Mouse (Mus musculus): ENCODE data around the gene Asphd2. TPM values are rescaled to one million over a fixed set of nuclear protein-coding genes. Genes with fewer than 3 reads are reported as not detected.

Gene Asphd2
- polyA plus RNA-seq, 1 experiment from 2014 or later, result 106 TPM

GRCm38 (mm10) chr5:112385973-112386372 is 8.7 kb downstream of the Asphd2 start:
- Histone ChIP-seq H3K4me1 (replicated peaks) (peaks cover 45% of the 10 kb centered on the region), H3K9me3 (no peaks in the 10 kb centered on the region), H3K36me3 (peaks cover 39% of the 10 kb centered on the region), H3K27ac (replicated peaks) (no peak overlapping the region), H3K27me3 (no peaks in the 10 kb centered on the region), H3K4me3 (no peak overlapping the region), H3K9ac (no peak overlapping the region), H3K4me2 (no peak overlapping the region)
- 90% methylated on average over 2 of the region's 2 CpGs for WGBS
- ATAC-seq (ENCODE audit: low FRiP score, low read depth), result no peak

DNA sequence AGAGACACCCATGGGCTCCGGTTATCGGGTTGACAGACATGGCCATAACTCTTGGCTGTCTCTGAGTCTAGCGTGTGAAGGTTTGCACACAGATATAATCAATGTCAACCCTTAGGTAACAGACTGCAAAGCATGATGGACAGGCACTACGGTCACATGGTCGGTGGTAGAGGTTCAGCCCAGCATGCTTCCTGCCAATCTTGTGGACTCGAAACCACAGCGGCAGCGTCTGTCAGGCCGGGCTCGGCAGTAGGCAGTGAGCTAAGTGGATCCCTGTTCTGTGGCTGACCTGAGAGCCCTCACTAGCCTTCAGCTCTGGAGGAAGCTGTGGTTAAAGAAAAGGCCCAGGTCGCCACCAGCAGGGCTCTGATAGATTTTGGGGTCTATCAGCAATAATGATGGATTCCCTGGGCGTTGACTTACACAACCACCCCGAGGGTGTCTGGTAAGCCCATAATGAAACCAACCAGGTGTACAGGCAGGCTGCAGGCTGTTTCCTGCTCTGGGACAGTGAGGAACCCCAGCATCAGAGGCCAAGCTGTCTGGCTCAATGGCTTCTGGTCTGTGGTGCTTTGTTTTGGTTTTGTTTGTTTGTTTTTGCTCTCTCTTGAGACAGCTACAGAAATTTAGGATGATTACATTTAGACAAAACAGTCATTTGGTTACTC is 9.7 kb downstream of the Asphd2 start:
- 92% methylated on average over 13 of the region's 13 CpGs for WGBS
- no peak overlapping the region for H3K27ac ChIP-seq (replicated peaks)
- H3K4me3 ChIP-seq, result no peak overlapping the region
- H3K4me2 ChIP-seq, result no peak overlapping the region
- H3K4me1 ChIP-seq (replicated peaks), result peaks cover 34% of the 10 kb centered on the region
- no peak overlapping the region for H3K9ac ChIP-seq
- no peak for ATAC-seq (ENCODE audit: low FRiP score, low read depth)
- H3K9me3 ChIP-seq, result no peaks in the 10 kb centered on the region
- no peaks in the 10 kb centered on the region for H3K27me3 ChIP-seq
- peaks cover 35% of the 10 kb centered on the region for H3K36me3 ChIP-seq

DNA sequence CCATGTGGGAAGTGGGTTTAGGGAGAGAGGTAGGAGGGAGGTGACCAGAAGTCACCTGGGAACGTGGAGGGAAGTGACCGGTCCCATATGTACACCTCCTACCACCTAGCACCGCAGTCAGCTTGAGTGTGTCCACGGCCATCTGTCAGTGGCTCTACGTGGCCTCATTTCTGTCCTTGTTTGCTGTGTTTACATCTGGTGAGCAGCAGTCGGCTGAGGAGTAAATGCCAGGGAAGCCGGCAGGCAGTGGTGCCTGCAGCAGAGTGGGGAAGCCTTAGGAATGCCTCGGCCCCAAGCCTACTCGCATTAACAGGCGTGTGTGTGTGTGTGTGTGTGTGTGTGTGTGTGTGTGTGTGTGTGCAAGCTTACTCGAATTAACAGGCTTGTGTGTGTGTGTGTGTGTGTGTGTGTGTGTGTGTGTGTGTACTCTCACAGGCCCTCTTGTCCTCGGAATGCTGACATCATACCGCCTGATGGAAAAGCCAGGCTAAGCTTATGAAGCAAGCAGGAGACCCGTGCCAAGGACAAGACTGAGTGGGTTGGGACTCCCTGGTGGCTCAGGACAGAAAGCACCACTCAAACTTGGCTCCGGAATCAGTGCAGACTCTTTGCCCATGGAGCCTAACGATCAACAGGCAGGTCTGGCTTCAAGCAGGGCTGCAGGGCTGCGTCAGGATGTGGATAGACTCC is 11.9 kb downstream of the Asphd2 start:
- H3K4me2 ChIP-seq, result no peak overlapping the region
- no peak overlapping the region for H3K4me3 ChIP-seq
- peak overlapping the region; percentile 65 for H3K27ac ChIP-seq (replicated peaks)
- WGBS, result 50% methylated on average over 17 of the region's 17 CpGs
- peak; percentile 39 for ATAC-seq (ENCODE audit: low FRiP score, low read depth)
- no peak overlapping the region for H3K9ac ChIP-seq
- peaks cover 34% of the 10 kb centered on the region for H3K36me3 ChIP-seq
- H3K27me3 ChIP-seq, result no peaks in the 10 kb centered on the region
- H3K4me1 ChIP-seq (replicated peaks), result peaks cover 18% of the 10 kb centered on the region
- no peaks in the 10 kb centered on the region for H3K9me3 ChIP-seq

- no peaks in the 10 kb centered on the region for H3K9me3 ChIP-seq
- no peak overlapping the region for H3K4me2 ChIP-seq
- 54% methylated on average over 9 of the region's 9 CpGs for WGBS
- ATAC-seq (ENCODE audit: low FRiP score, low read depth), result peak; percentile 25; the same call in 1 of the 2 replicates
- H3K9ac ChIP-seq, result no peak overlapping the region
- no peaks in the 10 kb centered on the region for H3K27me3 ChIP-seq
- H3K36me3 ChIP-seq, result peaks cover 32% of the 10 kb centered on the region
- peaks cover 18% of the 10 kb centered on the region for H3K4me1 ChIP-seq (replicated peaks)
- no peak overlapping the region for H3K4me3 ChIP-seq
- H3K27ac ChIP-seq (replicated peaks), result peak overlapping the region; percentile 65
These were observed 12.6 kb downstream of the Asphd2 start for GRCm38 (mm10) chr5:112382042-112382441.

- Histone ChIP-seq H3K27ac (replicated peaks) (no peak overlapping the region), H3K4me2 (no peak overlapping the region), H3K36me3 (peaks cover 23% of the 10 kb centered on the region), H3K27me3 (no peaks in the 10 kb centered on the region), H3K9ac (no peak overlapping the region), H3K4me3 (no peak overlapping the region), H3K9me3 (no peaks in the 10 kb centered on the region), H3K4me1 (replicated peaks) (peaks cover 18% of the 10 kb centered on the region)
- ATAC-seq (ENCODE audit: low FRiP score, low read depth), result no peak
- WGBS, result 86% methylated on average over 11 of the region's 11 CpGs
These were observed 13.5 kb downstream of the Asphd2 start for GRCm38 (mm10) chr5:112381154-112381553.

GRCm38 (mm10) chr5:112378716-112379115 is 15.9 kb downstream of the Asphd2 start:
- no peaks in the 10 kb centered on the region for H3K27me3 ChIP-seq
- 82% methylated on average over 6 of the region's 6 CpGs for WGBS

GRCm38 (mm10) chr5:112377380-112377779 is 17.3 kb downstream of the Asphd2 start:
- no peak overlapping the region for H3K9ac ChIP-seq
- H3K27ac ChIP-seq (replicated peaks), result no peak overlapping the region
- no peak for ATAC-seq (ENCODE audit: low FRiP score, low read depth)
- H3K27me3 ChIP-seq, result no peaks in the 10 kb centered on the region
- H3K4me3 ChIP-seq, result no peak overlapping the region
- no peak overlapping the region for H3K4me2 ChIP-seq
- H3K9me3 ChIP-seq, result no peaks in the 10 kb centered on the region
- H3K4me1 ChIP-seq (replicated peaks), result peaks cover 19% of the 10 kb centered on the region
- 88% methylated on average over 1 of the region's 1 CpGs for whole genome bisulfite sequencing
- H3K36me3 ChIP-seq, result peaks cover 5% of the 10 kb centered on the region; the same call in 1 of the 2 replicates

More at GRCm38 (mm10) chr5:112378716-112379115, 15.9 kb downstream of the Asphd2 start:
- no peak overlapping the region for H3K9ac ChIP-seq
- peaks cover 5% of the 10 kb centered on the region; the same call in 1 of the 2 replicates for H3K36me3 ChIP-seq
- no peak overlapping the region for H3K27ac ChIP-seq (replicated peaks)
- H3K9me3 ChIP-seq, result no peaks in the 10 kb centered on the region
- H3K4me2 ChIP-seq, result no peak overlapping the region
- H3K4me1 ChIP-seq (replicated peaks), result peaks cover 18% of the 10 kb centered on the region
- H3K4me3 ChIP-seq, result no peak overlapping the region
- no peak for ATAC-seq (ENCODE audit: low FRiP score, low read depth)

GRCm38 (mm10) chr5:112376111-112376510 is 18.6 kb downstream of the Asphd2 start:
- Histone ChIP-seq H3K27me3 (no peaks in the 10 kb centered on the region), H3K4me3 (no peak overlapping the region), H3K36me3 (peaks cover 5% of the 10 kb centered on the region; the same call in 1 of the 2 replicates), H3K4me1 (replicated peaks) (peaks cover 23% of the 10 kb centered on the region), H3K9me3 (no peaks in the 10 kb centered on the region), H3K4me2 (no peak overlapping the region), H3K9ac (no peak overlapping the region), H3K27ac (replicated peaks) (no peak overlapping the region)
- 73% methylated on average over 4 of the region's 4 CpGs for WGBS
- no peak for ATAC-seq (ENCODE audit: low FRiP score, low read depth)

GRCm38 (mm10) chr5:112371933-112372332 is 22.7 kb downstream of the Asphd2 start:
- Histone ChIP-seq H3K9ac (peak overlapping the region; percentile 25; the same call in 1 of the 2 replicates), H3K27ac (replicated peaks) (peak overlapping the region; percentile 87), H3K27me3 (no peaks in the 10 kb centered on the region), H3K9me3 (no peaks in the 10 kb centered on the region), H3K4me2 (peak overlapping the region; percentile 21), H3K4me1 (replicated peaks) (peaks cover 50% of the 10 kb centered on the region), H3K4me3 (no peak overlapping the region), H3K36me3 (peaks cover 11% of the 10 kb centered on the region)
- WGBS, result 26% methylated on average over 7 of the region's 7 CpGs
- peak; percentile 89 for ATAC-seq (ENCODE audit: low FRiP score, low read depth)

- Histone ChIP-seq H3K27ac (replicated peaks) (peak overlapping the region; percentile 87), H3K27me3 (no peaks in the 10 kb centered on the region), H3K36me3 (peaks cover 20% of the 10 kb centered on the region), H3K9ac (no peak overlapping the region), H3K4me2 (no peak overlapping the region), H3K4me1 (replicated peaks) (peaks cover 50% of the 10 kb centered on the region), H3K4me3 (no peak overlapping the region), H3K9me3 (no peaks in the 10 kb centered on the region)
- no peak for ATAC-seq (ENCODE audit: low FRiP score, low read depth)
- WGBS, result 74% methylated on average over 12 of the region's 12 CpGs
These were observed 24.3 kb downstream of the Asphd2 start for GRCm38 (mm10) chr5:112370236-112370813.

DNA sequence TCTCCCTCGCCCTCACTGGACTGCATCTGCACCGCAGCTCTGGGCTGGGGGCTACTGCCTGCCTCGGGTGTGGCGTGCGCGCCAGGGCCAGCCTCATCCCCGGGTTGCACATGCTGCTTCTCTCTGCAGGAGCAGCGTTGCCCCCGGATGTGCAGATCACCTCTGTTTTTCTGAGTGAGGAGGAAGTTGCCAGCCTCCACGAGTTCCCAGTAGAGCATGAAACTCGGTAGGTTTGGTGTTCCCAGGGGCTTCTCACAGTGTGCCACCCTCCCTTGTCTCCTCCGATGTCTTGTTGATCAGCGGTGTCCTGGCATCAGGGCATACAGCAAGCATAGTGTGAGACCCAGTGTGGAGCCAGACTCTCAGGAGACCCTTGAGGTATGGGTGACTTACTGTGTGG is 25.3 kb downstream of the Asphd2 start:
- no peak for ATAC-seq (ENCODE audit: low FRiP score, low read depth)
- H3K27me3 ChIP-seq, result no peaks in the 10 kb centered on the region
- 64% methylated on average over 13 of the region's 13 CpGs for WGBS
- H3K27ac ChIP-seq (replicated peaks), result peak overlapping the region; percentile 57
- H3K4me3 ChIP-seq, result no peak overlapping the region
- H3K9me3 ChIP-seq, result no peaks in the 10 kb centered on the region
- H3K9ac ChIP-seq, result no peak overlapping the region
- no peak overlapping the region for H3K4me2 ChIP-seq
- peaks cover 24% of the 10 kb centered on the region for H3K36me3 ChIP-seq
- H3K4me1 ChIP-seq (replicated peaks), result peaks cover 50% of the 10 kb centered on the region

- Histone ChIP-seq H3K9ac (no peak overlapping the region), H3K4me2 (no peak overlapping the region), H3K4me3 (no peak overlapping the region), H3K27me3 (no peaks in the 10 kb centered on the region), H3K9me3 (no peaks in the 10 kb centered on the region), H3K36me3 (peaks cover 31% of the 10 kb centered on the region), H3K27ac (replicated peaks) (peak overlapping the region; percentile 57), H3K4me1 (replicated peaks) (peaks cover 50% of the 10 kb centered on the region)
- 57% methylated on average over 10 of the region's 10 CpGs for WGBS
- ATAC-seq (ENCODE audit: low FRiP score, low read depth), result no peak
These were observed 26.0 kb downstream of the Asphd2 start for GRCm38 (mm10) chr5:112368666-112369065.

All from hindbrain, embryonic 15.5 days (tissue).